Mouse (Mus musculus) MN1 (cell line): ENCODE data around the gene Dcpp1.
A peak's percentile ranks its signal among the peaks of the same experiment; 100 is the strongest.
"Not testable (repeated sequence)": the region's sequence is repeated elsewhere in the genome, so short reads cannot be mapped to it uniquely, and the experiment has no call there.

Source experiments
- DNase-seq: peaks from one replicate; pipeline ENCODE4 v3.0.0-alpha.2; 2016; ENCODE audit warnings: low spot score

Dcpp1 gene

DNA sequence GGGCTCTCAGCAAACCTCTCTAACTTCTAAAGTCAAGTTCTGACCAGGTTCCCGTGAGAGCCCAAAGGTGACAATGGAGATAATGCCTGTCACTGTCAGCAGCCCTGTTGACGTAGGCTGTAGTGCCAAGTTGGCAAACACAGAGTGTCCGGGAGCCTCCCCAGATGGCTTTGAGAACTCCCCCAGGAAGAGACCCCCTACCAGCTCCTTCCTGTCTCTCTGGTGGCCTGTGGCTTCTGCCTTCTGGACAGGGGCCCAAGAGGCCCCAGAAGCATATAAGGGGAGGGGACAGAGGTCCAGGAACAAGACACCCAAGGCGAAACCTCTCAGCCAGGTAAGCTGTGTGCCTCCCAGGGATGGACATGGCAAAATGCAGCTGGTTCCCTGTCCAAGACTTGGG, at the start of gene Dcpp1, which contains the start of gene Dcpp2:
Dcpp1 (plus strand) TSS at position 301 of the 400 bp plus-strand sequence.
Dcpp2 (plus strand) TSS at position 305 of the 400 bp plus-strand sequence.
- DNase-seq = not testable (repeated sequence)

DNA sequence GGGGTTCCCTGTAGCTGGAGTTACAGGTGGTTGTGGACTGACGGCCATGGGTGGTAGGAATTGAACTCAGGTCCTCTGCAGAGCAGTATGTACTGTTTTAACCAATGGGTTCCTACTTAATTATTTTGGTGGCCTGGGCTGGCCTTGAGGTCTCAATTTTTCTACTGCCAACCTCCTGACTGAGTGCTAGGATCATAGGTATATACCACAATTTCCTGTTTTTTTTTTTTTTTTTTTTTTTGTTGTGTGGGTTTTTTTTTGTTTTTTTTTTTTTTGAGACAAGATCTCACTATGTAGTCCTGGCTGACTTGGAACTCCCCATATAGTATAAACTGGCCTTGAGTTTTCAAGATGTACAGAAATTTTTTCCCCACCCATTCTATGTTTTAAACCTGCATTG, 49.5 kb upstream of the Dcpp1 start:
- DNase-seq = no peak

DNA sequence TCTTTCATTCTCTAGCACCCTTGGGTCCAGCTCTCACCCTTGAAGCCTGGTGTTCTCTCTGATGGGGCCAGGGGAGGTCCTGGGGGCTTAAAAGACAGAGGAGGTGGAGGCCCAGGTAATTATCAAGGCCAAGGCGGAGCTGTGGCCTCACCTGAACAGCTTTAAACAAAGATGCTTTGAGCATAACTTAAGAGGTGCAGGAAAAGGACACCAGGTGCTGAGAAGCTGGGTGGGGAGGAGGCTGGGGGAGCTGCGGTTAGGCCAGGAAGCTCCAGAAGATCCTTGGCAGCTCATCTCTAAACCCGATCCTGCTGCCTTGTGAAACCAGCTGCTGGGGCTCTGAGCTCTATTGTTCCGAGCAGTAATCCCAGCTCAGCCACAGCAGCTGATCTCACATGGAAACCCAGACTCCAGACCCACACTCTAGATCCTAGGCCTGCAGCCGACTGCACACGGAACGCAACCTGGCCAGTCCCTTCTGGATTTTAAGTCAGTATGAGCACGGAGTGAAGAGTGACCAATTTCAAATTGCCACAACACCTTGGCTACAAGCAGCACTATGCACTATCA, 44.6 kb upstream of the Dcpp1 start, which contains the start of gene Prss33:
Prss33 (minus strand) TSS at position 51 of the 570 bp plus-strand sequence.
- no peak for DNase-seq

DNA sequence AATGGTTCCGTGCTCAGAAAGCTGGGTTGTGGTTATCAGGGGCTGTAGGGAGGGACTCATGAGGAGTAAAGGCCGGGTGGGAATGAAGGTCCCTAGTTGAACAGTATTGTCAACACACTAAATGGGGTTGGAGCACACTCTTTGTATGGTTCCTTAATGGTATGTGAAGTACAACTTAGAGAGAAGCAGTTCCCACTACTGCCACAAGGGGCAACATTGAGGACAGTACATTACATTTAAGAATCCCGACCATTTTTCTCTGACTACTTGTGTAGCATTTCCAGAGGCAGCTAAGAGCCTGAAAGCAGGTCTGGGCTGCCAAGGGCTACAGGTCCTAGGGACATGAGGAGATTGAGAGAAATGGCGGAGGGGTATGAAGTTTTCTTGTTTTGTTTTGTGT, 39.5 kb upstream of the Dcpp1 start:
- peak; percentile 69 for DNase-seq

DNA sequence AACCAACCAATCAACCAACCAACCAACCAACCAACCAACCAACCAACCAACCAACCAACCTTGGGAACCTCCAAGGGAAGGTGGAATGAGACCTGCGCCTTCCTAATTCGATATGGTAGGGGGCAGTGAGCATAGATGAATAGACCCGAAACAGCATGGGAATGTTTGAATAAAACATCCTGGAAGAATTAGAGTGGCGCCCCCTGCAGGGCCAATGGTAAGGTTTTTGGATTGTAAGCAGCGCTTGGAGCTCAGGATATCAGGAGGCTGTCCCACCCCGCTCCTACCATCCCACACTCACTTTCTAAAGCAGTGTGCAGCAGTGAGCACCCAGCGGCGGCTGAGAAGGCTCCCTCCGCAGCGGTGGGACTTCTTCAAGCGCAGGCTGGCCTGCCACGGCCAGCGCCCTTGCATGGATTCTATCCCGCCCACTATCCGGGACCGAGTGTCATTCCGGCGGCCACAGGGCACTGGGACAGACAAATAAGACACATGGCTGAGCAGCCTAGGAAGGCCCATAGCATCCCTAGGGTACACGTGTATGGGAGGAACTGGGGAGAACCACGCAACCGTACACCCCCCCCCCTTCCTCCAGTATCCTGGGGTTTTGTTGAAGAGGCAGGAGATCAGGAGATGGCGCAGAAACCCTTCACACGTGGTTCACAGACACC, 37.4 kb upstream of the Dcpp1 start:
- DNase-seq = no peak

DNA sequence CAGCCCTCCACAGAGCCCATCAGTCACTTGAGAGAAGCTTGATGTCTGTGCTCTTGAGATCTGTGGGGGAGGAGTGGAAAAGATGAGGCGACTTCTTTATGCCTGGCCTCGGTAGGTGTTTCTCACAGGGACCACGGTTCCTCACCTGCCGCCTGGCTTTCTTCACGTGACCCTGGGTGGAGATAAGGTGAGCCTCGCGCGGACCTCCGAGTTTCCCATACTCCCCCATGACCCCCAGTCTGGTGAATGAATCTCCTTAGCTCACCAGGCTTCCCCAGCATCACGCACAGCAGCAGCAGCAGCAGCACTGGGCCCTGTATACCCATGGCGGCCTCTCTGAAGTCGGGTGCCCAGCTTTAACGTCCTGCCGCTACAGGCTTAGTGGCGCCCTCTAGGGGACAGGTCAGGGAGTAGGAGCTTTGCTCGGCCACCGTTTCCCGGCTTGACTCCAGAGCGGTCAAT, 36.8 kb upstream of the Dcpp1 start, which contains the start of the genes Prss32 and Prss41:
Prss32 (plus strand) TSS at position 44 of the 462 bp plus-strand sequence.
Prss41 (minus strand) TSS at position 361 of the 462 bp plus-strand sequence.
- DNase-seq = no peak

DNA sequence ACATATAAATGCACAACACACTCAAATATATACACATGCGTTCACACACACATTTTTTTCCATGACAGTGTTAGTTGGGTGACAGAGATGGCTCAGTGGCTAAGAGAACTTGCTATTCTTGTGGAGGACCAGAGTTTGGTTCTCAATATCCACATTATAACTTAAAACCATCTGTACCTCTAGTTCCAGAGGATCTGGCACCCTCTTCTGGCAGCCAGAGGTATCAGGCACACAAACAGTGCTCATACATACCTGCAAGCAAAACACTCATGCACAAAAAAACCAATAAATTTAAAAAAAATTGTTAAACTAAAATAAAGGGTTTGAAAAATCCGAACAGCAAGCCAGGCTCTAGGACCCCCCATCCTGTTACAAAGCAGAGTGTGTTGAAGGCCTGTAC, 30.6 kb upstream of the Dcpp1 start:
- no peak for DNase-seq

DNA sequence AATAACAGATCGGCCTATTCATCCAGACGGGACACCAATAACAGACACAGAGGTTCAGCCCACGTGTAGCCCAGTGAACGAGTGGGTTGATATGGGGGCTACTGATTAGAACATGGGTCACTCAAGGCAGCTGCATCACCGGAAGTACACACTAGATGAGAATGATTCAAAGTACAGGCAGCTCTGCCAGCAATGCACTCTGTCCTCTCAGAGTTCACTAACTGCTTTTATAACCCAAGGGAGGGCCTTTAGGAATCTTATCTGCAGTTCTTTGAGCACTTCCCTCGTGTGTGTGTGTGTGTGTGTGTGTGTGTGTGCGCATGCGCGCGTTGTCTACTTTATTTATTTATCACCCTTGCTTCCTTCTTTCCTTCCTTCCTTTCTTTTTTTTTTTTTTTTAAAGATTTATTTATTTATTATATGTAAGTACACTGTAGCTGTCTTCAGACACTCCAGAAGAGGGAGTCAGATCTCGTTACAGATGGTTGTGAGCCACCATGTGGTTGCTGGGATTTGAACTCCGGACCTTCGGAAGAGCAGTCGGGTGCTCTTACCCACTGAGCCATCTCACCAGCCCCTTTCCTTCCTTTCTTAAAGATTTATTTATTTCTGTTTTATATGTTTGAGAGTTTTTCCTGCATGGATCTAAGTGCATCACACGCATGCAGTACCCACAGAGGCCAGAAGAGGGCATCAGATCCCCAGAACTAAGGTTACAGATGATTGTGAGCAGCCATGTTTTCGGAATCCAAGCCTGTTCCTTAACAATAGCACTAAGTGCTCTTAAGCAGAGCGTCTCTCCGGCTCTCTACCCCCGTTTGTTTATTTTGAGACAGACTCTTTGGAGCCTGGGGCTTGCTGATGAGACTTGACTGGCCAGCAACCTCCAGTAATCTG, 29.6 kb upstream of the Dcpp1 start:
- DNase-seq = peak; percentile 43

DNA sequence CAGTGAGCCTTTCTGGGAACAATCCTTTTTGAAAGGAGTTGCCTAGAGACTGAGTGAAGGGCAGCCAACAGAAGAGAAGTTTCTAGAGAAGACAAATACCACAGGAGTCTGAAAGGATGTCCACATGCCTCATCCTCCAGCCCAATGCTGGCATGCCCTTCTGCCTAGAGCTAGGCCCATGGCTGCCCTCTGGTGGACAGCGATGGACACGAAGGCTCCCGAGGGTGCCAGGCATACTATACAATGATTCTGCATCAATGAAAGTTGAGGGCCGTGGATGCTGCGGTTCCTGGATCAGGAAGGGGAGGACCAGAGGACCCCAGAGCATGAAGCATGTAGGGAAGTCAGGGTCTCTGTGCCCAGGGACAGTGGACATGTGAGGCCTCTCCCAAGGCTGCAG, 27.4 kb upstream of the Dcpp1 start:
- DNase-seq = peak; percentile 66

DNA sequence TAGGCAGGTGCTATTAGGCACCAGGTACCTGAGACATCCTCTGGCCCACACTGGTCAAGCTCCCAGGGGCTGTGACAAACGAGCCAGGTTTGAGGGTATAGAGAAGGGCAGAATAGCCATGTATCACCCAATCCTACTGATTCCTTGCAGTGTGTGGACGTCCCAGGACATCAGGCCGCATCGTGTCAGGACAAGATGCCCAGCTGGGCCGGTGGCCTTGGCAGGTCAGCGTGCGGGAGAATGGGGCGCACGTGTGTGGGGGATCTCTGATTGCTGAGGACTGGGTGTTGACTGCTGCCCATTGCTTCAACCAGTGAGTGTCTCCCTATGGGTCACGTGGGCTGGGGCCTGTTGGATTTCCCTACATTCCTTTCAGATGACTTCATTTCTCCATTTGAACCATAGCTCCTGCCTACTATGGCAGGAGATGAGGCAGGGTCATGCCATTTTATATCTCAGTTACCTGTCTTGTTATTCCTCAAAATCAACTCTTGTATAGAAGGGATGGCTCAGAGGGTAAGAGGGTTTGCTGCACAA, 26.4 kb upstream of the Dcpp1 start:
- no peak for DNase-seq

DNA sequence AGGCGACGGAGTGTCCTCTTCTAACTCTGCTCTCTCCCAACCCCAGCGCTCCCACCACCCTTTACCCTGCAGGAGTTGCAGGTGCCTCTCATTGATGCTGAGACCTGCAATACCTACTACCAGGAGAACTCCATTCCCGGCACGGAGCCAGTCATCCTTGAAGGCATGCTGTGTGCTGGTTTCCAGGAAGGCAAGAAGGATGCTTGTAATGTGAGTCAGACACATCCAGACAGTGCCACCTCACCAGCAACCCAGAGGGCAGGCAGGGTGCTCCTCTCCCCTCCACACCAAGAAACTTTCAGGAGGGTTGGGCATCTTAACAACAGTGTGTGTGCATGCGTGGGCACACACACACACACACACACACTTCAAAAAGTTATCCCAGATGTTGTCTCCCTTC, 23.5 kb upstream of the Dcpp1 start:
- DNase-seq = no peak

DNA sequence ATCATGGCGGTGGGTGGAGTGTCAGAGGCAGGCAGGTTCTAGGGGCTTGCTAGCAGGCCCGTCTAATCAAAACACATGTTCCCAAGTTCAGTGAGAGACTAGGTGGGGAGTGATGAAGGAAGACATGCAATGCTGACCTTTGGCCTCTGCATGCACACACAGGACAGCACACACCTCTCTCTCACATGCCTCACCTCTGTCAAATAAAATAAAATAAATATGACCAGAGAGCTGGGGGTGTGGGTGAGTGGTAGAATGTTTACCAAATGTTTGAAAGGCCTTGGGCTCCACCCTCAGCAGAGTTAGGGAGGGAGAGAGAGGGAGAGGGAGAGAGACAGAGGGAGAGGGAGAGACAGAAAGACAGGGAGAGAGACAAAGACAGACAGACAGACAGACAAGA, 22.8 kb upstream of the Dcpp1 start:
- no peak for DNase-seq

DNA sequence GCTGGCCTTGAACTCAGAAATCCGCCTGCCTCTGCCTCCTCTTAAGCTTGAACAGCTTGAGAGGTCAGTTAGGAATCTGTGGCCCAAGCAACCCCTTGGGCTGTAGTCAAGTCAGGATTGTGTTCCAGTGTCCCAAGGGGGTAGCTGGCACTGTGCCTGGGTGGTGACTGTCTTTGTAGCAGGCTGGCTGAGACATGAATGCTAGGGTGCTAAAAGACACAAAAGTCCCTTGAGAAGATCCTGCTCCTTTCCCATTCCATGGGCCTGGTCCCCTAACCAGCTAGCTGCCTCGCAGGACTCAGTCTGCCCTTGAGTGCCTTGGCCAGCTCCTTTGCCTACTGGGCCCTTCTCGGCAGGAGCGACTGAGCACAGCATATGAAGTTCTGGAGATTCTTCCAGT, 17.8 kb upstream of the Dcpp1 start:
- no peak for DNase-seq

DNA sequence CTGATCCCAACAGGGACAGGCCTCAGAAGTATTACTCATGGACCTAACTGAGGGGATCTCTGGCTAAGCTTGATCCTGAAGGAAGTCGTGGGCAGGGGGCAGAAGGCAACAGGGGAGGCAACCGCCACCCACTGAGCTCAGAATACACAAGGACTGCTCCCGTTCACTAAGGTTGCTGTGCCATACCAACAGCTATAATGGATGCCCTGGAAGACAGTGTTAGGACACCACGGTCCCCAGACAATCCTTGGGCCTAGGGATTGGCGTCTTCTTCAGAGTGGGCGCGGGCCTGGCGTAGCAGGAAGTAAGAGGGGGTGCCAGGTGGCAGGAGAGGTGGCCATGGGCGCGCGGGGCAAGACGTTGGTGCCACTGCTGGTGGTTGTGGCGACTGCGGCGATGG, 12.9 kb upstream of the Dcpp1 start, which contains the start of gene Prss21:
Prss21 (plus strand) TSS at position 301 of the 400 bp plus-strand sequence.
- DNase-seq = no peak

DNA sequence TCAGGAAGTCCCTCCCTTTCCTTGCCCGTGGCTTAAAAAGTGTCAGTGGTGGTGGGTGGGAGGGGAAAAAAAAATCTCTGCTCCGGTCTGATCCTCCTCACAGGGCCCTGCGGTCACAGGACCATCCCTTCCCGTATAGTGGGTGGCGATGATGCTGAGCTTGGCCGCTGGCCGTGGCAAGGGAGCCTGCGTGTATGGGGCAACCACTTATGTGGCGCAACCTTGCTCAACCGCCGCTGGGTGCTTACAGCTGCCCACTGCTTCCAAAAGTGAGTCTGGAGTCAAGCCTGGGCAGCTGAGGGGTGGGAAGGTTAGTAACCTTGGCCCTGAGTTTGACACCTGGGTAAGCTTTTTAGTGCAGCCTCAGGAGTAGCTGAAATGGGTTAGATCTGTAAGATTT, 12.2 kb upstream of the Dcpp1 start:
- no peak for DNase-seq

DNA sequence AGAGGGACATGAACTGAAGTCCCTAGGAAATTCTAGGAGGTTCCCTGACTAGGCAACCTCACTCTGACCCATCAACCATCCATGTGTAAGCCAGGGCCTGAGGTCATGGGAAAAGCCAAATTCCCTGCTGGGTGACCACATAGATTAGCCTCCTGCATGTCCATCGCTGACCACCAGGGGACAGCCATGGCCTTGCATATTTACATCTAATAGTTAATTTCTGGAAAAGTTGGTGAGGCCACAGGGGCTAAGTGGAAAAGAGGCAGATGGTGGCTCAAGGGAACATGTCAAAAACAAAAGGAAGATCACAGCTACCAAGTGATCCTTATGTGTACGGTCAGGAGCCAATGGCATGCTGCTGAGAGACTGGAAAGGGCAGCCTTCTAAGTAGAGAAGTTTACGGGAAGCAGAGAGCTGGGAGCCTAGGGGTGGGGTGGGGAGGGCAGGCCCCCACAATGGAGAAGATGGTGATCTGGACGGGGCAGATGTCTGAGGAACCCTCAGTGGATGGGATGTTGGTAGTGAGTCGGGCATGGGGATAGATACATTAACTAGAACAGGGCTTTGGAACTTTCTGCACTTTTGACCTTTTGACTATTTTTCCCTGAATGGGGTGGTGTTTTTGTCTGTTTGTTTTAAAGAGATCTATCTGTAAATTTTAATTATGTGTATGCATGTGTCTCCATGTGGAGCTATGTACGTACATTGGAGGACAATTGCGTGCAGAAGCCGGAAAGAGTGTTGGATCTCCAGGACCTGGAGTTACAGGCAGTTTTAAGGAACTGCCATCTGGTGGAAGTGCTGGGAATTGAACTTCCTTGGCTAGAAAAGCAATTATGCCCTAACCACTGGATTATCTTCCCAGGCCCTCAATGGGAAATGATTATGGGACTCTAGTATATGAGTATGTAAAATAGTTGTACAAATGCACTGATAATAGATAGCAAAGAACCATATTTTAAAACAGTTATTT, 6.5 kb upstream of the Dcpp1 start:
- DNase-seq = peak; percentile 75

DNA sequence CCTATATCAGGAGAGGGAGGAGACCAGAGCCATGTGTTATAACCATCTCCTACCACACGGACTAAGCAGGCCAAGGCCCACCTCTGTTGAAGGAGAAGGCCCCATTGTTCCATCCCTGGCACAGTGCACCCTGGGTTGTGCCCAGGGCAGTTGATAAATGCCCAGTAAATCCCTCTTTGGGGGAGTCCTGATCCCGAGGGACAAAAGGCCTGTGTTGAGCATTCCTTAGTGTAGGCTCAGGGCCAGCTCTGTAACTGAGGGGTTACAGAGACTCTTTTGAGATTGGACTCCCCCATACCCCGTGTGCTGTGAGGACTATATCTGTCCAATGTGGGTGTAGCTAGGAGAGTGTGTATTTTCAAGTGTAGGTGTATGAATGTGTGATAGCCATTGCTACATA, 3.9 kb upstream of the Dcpp1 start:
- DNase-seq = no peak

DNA sequence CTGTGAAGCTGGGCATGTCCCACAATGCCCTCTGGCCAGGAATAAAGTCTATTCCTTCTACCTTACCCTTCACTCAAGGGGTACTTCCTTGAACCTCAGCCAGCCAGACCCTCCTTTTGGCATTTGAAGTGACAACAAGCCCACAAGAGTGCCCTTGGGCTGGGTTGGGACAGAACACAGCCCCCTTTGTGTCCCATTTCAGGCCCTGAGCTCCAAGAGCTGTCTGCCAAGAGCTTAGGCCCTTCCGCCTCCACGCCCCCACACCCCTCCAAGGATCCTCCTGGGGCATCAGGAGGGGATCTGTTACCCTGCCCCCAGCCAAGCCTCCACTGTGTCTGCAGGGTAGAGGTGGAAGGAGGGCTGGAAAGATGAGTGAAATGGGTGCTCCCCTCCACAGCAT, 3.5 kb upstream of the Dcpp1 start:
- no peak for DNase-seq

DNA sequence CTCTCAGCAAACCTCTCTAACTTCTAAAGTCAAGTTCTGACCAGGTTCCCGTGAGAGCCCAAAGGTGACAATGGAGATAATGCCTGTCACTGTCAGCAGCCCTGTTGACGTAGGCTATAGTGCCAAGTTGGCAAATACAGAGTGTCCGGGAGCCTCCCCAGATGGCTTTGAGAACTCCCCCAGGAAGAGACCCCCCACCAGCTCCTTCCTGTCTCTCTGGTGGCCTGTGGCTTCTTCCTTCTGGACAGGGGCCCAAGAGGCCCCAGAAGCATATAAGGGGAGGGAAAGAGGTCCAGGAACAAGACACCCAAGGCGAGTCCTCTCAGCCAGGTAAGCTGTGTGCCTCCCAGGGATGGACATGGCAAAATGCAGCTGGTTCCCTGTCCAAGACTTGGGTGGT, 36.5 kb downstream of the Dcpp1 start, which contains the start of gene Dcpp3:
Dcpp3 (plus strand) TSS at position 301 of the 400 bp plus-strand sequence.
- not testable (repeated sequence) for DNase-seq

DNA sequence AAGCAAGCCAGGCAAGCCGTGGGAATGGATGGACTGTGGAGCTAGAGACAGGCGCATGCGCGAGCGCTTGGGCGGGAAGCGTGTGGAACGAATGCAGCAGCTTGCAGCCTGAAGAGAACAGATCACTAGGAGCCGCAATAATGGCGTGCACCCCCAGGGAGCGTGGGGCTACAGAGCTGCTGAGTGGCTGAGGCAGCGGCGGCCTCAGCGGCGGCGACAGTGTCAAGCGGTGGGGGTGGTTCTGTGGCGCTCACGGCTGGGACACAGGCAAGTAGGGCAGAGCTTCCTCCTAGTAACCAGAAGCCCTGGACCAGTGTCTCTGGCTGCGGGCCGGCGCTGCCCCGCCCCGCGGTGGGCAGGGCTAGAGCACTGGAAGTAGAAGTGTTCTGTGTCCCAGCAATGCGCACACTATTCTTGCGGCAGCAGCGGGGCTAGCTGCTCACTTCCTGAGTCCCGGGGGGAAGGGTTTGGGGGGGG, 43.9 kb downstream of the Dcpp1 start:
- DNase-seq = peak; percentile 93

DNA sequence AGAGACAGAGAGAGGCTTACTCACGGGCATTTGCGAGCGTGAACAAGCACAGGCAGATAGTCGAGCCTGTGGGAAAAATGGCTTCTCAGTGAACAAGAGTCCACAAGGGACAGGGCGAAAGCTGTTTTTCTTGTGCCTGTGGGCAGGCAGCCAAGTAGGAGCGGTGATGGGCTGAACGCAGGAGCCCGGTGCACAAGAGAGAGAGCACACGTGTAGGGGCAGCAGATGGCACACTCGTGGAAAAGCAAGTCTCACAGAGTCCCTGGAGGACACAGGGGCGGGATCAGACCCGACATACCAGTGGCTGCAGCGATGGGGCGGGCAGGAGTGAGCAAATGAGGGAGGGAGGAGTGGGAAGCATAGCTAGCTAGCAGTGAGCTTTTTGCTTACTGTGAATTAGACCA, 44.4 kb downstream of the Dcpp1 start:
- peak; percentile 86 for DNase-seq
